Mouse (Mus musculus) thymus, adult 18-20 months (tissue): ENCODE results near the gene Tcf12.

ENCODE experiments used
- DNase-seq, 2 experiments: peaks; one replicate each; pipeline ENCODE4 v3.0.0; 2022; ENCODE audit warnings: mixed read lengths in 2 of 2

Tcf12 gene

GRCm38 (mm10) chr9:71831756-71832699, 279.6 kb downstream of the Tcf12 start:
- DNase-seq: peak; percentile 31 to 40

GRCm38 (mm10) chr9:71830994-71831393, 280.7 kb downstream of the Tcf12 start:
- DNase-seq: no peak

GRCm38 (mm10) chr9:71830365-71830764, 281.3 kb downstream of the Tcf12 start:
- DNase-seq: no peak

GRCm38 (mm10) chr9:71829753-71830152, 281.9 kb downstream of the Tcf12 start:
- DNase-seq: no peak

- no peak for DNase-seq
Observed at GRCm38 (mm10) chr9:71829137-71829536, 282.5 kb downstream of the Tcf12 start.

- DNase-seq: no peak
Observed at GRCm38 (mm10) chr9:71827371-71827770, 284.3 kb downstream of the Tcf12 start.

- no peak for DNase-seq
Observed at GRCm38 (mm10) chr9:71826040-71826525, 285.6 kb downstream of the Tcf12 start.

- no peak for DNase-seq
Observed at GRCm38 (mm10) chr9:71822003-71822402, 289.7 kb downstream of the Tcf12 start.

GRCm38 (mm10) chr9:71818453-71818852, 293.2 kb downstream of the Tcf12 start:
- no peak for DNase-seq

- DNase-seq: no peak
Observed at GRCm38 (mm10) chr9:71816121-71816520, 295.6 kb downstream of the Tcf12 start.

GRCm38 (mm10) chr9:71813565-71813964, 298.1 kb downstream of the Tcf12 start:
- no peak for DNase-seq

GRCm38 (mm10) chr9:71812914-71813313, 298.8 kb downstream of the Tcf12 start:
- DNase-seq: no peak

GRCm38 (mm10) chr9:71812402-71812801, 299.3 kb downstream of the Tcf12 start:
- DNase-seq: no peak

GRCm38 (mm10) chr9:71811404-71811803, 300.3 kb downstream of the Tcf12 start:
- DNase-seq: no peak

- DNase-seq: no peak
Observed at GRCm38 (mm10) chr9:71810723-71811122, 300.9 kb downstream of the Tcf12 start.

- no peak for DNase-seq
Observed at GRCm38 (mm10) chr9:71808640-71809254, 302.9 kb downstream of the Tcf12 start.

GRCm38 (mm10) chr9:71807801-71808200, 303.9 kb downstream of the Tcf12 start:
- no peak for DNase-seq

- peak; percentile 15 to 18 for DNase-seq
Observed at GRCm38 (mm10) chr9:71806422-71806805, 305.3 kb downstream of the Tcf12 start.

- DNase-seq: no peak
Observed at GRCm38 (mm10) chr9:71805646-71806421, 305.8 kb downstream of the Tcf12 start.

- no peak for DNase-seq
Observed at GRCm38 (mm10) chr9:71804116-71804515, 307.6 kb downstream of the Tcf12 start.

GRCm38 (mm10) chr9:71803281-71803680, 308.4 kb downstream of the Tcf12 start:
- DNase-seq: no peak

GRCm38 (mm10) chr9:71799598-71799997, 312.1 kb downstream of the Tcf12 start:
- DNase-seq: no peak

GRCm38 (mm10) chr9:71798176-71798575, 313.5 kb downstream of the Tcf12 start:
- DNase-seq: no peak
